Mouse (Mus musculus): Measurements from ENCODE around the gene Gm21677. TPM values are rescaled to one million over a fixed set of nuclear protein-coding genes. Genes with fewer than 3 reads are reported as not detected.
"Not testable (repeated sequence)": the region's sequence is repeated elsewhere in the genome, so short reads cannot be mapped to it uniquely, and the experiment has no call there.

Gene Gm21677
- total RNA-seq (2021) (not detected), polyA plus RNA-seq (2012; rRNA removed) (not detected in 2 replicates)
- long read RNA-seq = 0 reads

DNA sequence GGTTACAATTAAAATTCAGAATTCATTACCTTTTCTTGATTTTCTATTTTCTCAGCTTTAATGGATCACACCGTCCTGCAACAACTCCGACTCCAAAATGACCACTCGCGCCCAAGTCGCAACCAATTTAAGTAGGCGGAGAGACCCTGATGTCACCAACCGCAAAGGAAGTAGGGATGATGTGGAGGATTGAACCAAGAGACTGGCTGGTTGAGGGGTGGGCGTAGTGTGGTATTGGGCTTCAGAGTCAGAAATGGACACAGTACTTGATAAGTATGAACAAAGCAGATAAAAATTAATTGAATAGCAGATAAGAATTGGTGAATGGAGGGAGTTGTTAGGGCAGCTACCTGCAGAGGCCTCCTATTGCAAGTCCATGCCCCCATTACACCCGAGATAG lies at the start of gene Gm21677:
Gene Gm21677 (minus strand): TSS at position 101 of the 400 bp plus-strand sequence.
- not testable (repeated sequence) for DNase-seq

DNA sequence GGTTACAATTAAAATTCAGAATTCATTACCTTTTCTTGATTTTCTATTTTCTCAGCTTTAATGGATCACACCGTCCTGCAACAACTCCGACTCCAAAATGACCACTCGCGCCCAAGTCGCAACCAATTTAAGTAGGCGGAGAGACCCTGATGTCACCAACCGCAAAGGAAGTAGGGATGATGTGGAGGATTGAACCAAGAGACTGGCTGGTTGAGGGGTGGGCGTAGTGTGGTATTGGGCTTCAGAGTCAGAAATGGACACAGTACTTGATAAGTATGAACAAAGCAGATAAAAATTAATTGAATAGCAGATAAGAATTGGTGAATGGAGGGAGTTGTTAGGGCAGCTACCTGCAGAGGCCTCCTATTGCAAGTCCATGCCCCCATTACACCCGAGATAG lies 39.0 kb upstream of the Gm21677 start, which contains the start of gene Gm21693:
Gene Gm21693 (minus strand): TSS at position 101 of the 400 bp plus-strand sequence.
- not testable (repeated sequence) for DNase-seq

DNA sequence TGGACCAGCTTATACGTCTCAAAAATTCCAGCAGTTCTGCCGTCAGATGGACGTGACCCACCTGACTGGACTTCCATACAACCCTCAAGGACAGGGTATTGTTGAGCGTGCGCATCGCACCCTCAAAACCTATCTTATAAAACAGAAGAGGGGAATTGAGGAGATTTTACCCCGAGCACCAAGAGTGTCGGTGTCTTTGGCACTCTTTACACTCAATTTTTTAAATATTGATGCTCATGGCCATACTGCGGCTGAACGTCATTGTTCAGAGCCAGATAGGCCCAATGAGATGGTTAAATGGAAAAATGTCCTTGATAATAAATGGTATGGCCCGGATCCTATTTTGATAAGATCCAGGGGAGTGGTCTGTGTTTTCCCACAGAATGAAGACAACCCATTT lies 34.4 kb upstream of the Gm21677 start:
- not testable (repeated sequence) for DNase-seq

Other genes starting within 250 kb of the Gm21677 start
- gene Gm21693, start 38.9 kb upstream of the Gm21677 start, total RNA-seq (2021) = not detected
- gene Gm21693, start 38.9 kb upstream of the Gm21677 start, polyA plus RNA-seq (2012; rRNA removed) = not detected in 2 replicates
- gene Gm21704, start 103.7 kb upstream of the Gm21677 start, total RNA-seq (2021) = not detected
- gene Gm21704, start 103.7 kb upstream of the Gm21677 start, polyA plus RNA-seq (2012; rRNA removed) = not detected in 2 replicates
- not detected for gene Gm21708, start 103.7 kb upstream of the Gm21677 start, total RNA-seq (2021)
- gene Gm21708, start 103.7 kb upstream of the Gm21677 start, polyA plus RNA-seq (2012; rRNA removed) = not detected in 2 replicates